Mouse (Mus musculus) cortical plate, adult 2 months (tissue): ENCODE measurements around the gene C130032M10Rik.

Experiments
- CTCF ChIP-seq: fragments of 200-500 bp; IDR thresholded peaks from 2 replicates; pipeline ENCODE4 v1.5.1; 2011; ENCODE audit warnings: mild to moderate bottlenecking, control low read depth, low read length; ENCODE audit not compliant: insufficient read depth; ENCODE audit errors: extremely low read depth
- POLR2A ChIP-seq: fragments of 200-500 bp; IDR thresholded peaks from 2 replicates; pipeline ENCODE4 v1.6.1; 2011; ENCODE audit warnings: mild to moderate bottlenecking, low read length, control low read depth; ENCODE audit not compliant: insufficient read depth; ENCODE audit errors: extremely low read depth

- no peak for TF ChIP-seq CTCF
- no peak for TF ChIP-seq POLR2A
Measured at GRCm38 (mm10) chr9:114550033-114550432, 34.5 kb downstream of the C130032M10Rik start.
